Mouse (Mus musculus) kidney, postnatal 14 days (tissue): Measurements from ENCODE around the gene Morc3.
A peak's percentile ranks its signal among the peaks of the same experiment; 100 is the strongest.

ENCODE experiments used
- DNase-seq: peaks from one replicate; pipeline ENCODE4 v3.0.0; 2022; ENCODE audit warnings: mixed read lengths

Morc3 gene

GRCm38 (mm10) chr16:93884722-93885113 is 52.8 kb downstream of the Morc3 start:
- DNase-seq: no peak

GRCm38 (mm10) chr16:93888481-93888880 is 56.6 kb downstream of the Morc3 start:
- no peak for DNase-seq

GRCm38 (mm10) chr16:93890948-93891604 is 59.2 kb downstream of the Morc3 start:
- DNase-seq: no peak

GRCm38 (mm10) chr16:93893285-93893684 is 61.4 kb downstream of the Morc3 start:
- no peak for DNase-seq

GRCm38 (mm10) chr16:93903027-93903426 is 71.1 kb downstream of the Morc3 start:
- peak; percentile 42 for DNase-seq

- DNase-seq: peak; percentile 85
Observed at GRCm38 (mm10) chr16:93906156-93907014, 74.5 kb downstream of the Morc3 start.

DNA sequence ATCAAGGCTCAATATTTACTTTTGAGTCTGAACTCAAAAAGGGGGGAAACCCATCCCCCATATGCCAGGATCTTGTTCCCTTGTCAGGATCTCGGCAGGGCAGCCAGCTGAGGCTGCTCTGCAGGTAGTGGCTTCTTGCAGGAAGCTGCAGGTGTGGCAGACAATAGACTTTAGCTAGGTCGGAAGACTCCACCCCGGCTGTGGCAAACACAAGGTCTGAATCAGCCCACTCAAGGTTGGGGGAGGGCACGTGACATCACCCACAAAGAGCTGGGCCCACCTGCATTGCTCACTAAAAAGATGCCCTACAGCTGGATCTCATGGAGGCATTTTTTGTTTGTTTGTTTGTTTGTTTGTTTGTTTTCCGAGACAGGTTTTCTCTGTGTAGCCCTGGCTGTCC is 75.8 kb downstream of the Morc3 start:
- no peak for DNase-seq

- DNase-seq: no peak
Observed at GRCm38 (mm10) chr16:93908196-93908595, 76.3 kb downstream of the Morc3 start.

DNA sequence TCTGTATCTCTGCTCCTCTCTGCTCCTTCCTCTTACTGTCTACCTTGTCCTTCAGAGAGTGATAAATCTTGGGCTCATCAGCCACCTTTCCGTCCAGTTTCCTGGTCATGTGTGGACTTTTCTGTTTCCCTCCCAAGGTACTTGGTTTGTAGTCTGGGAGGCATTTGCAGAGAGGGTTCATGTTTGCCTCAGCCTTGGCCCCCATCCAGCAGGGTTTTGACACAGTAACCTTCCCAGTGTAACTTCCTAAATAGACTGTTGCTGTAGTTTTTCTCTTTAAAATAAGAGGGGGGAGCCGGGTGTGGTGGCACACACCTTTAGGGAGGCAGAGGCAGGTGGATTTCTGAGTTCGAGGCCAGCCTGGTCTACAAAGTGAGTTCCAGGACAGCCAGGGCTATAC is 78.0 kb downstream of the Morc3 start:
- peak; percentile 59 for DNase-seq

- DNase-seq: peak; percentile 26
Observed at GRCm38 (mm10) chr16:93910735-93911665, 79.1 kb downstream of the Morc3 start.

GRCm38 (mm10) chr16:93912158-93912557 is 80.2 kb downstream of the Morc3 start:
- peak; percentile 90 for DNase-seq

DNA sequence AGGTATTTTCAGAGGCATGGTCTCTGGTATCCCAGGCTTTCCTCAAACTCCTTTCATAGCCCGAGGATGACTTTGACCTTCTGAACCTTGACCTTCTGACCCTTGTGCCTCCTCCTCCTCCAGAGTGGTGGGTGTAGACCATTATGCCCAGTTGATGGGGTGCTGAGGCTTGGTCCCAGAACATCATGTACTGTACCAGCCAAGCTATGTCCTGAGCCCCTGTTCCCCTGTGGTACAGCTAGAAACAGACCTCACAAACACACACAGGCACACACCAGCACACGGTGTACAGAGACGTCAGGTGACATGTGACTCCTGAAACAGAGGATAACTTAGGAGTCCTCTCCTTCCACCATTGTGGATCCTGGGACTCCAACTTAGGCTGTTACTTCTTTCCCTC is 80.9 kb downstream of the Morc3 start:
- peak; percentile 27 for DNase-seq

- no peak for DNase-seq
Observed at GRCm38 (mm10) chr16:93913881-93914576, 82.1 kb downstream of the Morc3 start.

- DNase-seq: peak; percentile 75
Observed at GRCm38 (mm10) chr16:93915338-93915849, 83.5 kb downstream of the Morc3 start.

DNA sequence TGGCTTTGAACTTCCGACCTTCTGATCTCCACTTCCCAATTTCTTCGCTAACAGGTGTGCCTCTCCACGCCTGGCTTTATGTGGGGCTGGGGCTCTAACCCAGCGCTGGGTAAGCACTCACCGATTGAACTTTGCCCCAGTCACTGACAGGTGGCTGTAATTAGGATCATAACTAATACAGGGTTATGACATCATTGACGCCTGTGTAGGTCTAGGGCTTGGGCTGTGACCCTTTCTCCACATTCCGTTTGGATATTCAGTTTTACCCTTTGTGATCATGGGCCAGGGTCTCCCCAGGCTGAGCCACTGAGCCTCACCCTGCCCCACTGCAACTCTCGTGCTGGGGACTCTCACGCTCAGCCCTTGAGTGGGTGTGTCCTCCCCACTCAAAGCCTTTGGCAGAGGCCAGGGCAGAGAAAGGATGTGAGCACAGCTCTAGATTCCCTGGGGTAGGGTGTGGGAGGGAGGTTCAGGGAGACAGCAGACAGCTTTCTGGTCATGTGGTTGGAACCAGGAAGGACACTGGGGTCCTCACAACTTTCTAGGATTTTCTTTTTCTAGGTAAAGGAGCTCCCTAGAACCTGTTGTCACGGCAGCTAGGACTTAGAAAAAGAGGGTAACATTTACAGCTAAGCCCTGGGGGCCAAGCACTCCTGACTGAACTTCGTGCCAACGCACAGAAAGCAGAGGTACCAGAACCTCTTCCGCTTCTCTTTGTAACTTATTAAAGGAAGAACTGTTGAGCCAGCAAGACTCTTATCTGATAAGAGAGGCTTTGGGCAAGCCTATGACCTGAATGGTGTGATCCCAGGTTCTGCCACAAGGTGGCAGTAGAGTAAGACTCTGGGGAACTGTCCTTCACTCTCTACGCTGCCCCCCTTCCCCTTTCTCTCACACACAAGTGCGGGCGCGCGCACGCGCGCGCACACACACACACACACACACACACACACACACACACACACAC is 86.1 kb downstream of the Morc3 start:
- peak; percentile 89 for DNase-seq

DNA sequence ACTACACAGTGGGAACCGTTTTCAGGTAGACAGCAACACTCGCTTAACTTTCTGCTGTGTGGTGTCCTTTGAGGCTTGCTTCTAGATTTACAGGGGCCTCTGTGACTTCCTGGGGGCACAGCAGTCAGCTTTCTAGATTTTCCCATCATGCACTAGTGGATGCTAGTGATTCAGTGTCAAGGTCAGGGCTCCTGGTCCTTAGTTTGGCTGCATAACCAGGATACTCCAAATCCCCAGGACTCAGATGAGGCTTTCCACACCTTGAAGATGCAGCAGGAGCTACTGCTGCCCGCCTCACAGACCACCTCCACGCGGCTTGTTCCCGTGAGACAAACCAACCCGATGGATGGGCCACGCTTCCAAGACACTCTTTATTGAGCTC is 86.7 kb downstream of the Morc3 start:
- DNase-seq: no peak

GRCm38 (mm10) chr16:93919189-93919588 is 87.3 kb downstream of the Morc3 start:
- DNase-seq: no peak

DNA sequence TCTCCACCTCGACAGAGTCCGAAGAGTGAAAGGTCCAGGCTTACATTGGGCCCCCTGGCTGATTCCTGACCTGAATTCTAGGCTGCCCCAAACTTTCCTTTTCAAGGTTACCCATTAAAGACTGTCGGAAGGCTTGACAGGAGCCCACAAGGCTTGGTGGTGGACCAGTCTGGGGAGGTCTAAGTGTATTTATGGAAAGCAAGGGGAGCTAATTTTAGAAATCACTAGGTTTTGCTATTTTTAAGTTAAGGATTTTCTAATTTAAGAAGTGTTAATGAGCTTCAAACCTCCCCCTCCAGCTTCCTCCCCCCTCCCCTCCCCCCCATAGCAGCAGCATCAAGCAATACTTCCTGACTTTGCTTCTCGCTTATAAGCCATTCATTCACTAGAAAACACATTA is 88.8 kb downstream of the Morc3 start:
- DNase-seq: no peak

- DNase-seq: no peak
Observed at GRCm38 (mm10) chr16:93922835-93923389, 91.0 kb downstream of the Morc3 start.

- DNase-seq: no peak
Observed at GRCm38 (mm10) chr16:93923788-93924187, 91.9 kb downstream of the Morc3 start.
